Mouse (Mus musculus) E14TG2a.4 (cell line): Measurements from ENCODE around the gene Prcc.

Experiments
- CTCF ChIP-seq: conservative IDR thresholded peaks from 2 replicates; pipeline ENCODE4 v1.5.1; 2014; ENCODE audit warnings: low read length
- POU5F1 ChIP-seq: IDR thresholded peaks from 2 replicates; pipeline ENCODE4 v1.6.1; 2014; ENCODE audit warnings: low read length, borderline replicate concordance

DNA sequence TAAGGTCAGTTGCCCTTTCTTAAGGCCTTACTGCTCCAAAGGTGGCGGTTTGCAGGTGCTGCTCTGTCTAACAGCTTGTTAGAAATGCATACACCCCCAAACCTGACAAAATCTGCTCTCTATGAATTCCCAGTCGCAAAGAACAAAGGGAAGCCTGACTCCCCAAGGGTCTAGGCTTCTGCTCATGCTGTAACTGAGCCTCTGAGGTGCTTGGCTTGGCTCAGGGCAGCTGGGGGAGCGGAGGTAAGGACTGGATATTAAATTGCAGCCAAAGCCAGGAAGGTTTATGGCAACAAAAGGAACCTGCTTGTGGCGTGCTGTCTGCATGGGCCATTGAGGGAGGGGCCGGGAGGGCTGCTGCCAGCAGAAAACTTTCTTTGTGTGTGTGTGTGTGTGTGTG is 18.4 kb upstream of the Prcc start:
- TF ChIP-seq CTCF (no peak), POU5F1 (no peak)
